Mouse (Mus musculus): Measurements from ENCODE around the gene Ctnna2. TPM values are rescaled to one million over a fixed set of nuclear protein-coding genes. Genes with fewer than 3 reads are reported as not detected.

The Ctnna2 gene
- total RNA-seq, 1 experiment, result 0.22 TPM

DNA sequence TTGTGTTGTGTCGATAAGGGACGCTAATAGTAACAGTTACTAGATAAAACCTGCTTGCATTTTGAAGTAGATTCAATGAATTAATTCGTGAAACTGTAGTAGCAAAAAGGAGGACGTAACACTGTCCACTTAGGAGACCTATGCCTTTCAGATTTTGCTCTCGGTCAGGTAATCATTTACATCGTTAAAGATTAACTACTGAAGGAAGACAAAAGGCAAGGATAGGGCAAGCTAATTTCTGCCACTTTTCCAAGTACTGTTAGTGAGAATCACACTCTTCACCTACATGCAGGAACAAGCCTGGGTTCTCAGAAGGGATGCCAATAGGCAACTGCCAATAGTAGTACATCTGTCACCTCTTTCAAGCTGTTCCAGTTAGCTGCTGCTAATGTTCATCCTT lies 578.7 kb downstream of the Ctnna2 start:
- H3K9ac ChIP-seq (ENCODE audit: insufficient read depth, low read depth, low read length, poor library complexity, severe bottlenecking), result no peak overlapping the region
- in situ Hi-C loops (cut with MboI; ENCODE audit: low sequenced_read_pairs in 2 of 2, unreplicated experiment in 2 of 2), result no loop called here
- TF ChIP-seq HCFC1 (IDR thresholded peaks at IDR 0.05; ENCODE audit: borderline replicate concordance, insufficient read depth, low read length), result no peak
- TF ChIP-seq MAFK (IDR thresholded peaks at IDR 0.05; ENCODE audit: insufficient read depth, low read depth, low read length), result no peak
- no peak for TF ChIP-seq CHD2 (IDR thresholded peaks at IDR 0.05; ENCODE audit: low read depth, low read length)
- no peak for TF ChIP-seq ZC3H11A (IDR thresholded peaks at IDR 0.05; ENCODE audit: borderline replicate concordance, low read depth, low read length)
- TF ChIP-seq ZNF384 (IDR thresholded peaks at IDR 0.05; ENCODE audit: low read depth, low read length), result no peak
- H3K36me3 ChIP-seq (ENCODE audit: control insufficient read depth, insufficient read depth, low read length, poor library complexity, severe bottlenecking), result no peaks in the 10 kb centered on the region
- no peak for DNase-seq (ENCODE audit: low read depth, low spot score)
- no peaks in the 10 kb centered on the region for H3K4me1 ChIP-seq (ENCODE audit: control insufficient read depth in 2 of 2, insufficient read depth in 2 of 2, low read length in 2 of 2, poor library complexity in 1 of 2)
- H3K4me3 ChIP-seq (ENCODE audit: insufficient read depth in 1 of 2, low read depth in 1 of 2, low read length in 2 of 2, poor library complexity in 1 of 2, severe bottlenecking in 1 of 2), result no peak overlapping the region
- no peak overlapping the region for H3K27ac ChIP-seq (ENCODE audit: insufficient read depth, low read depth, low read length, poor library complexity, severe bottlenecking)
- H3K9me3 ChIP-seq (ENCODE audit: control insufficient read depth, insufficient read depth, low read depth, low read length), result no peaks in the 10 kb centered on the region

- TF ChIP-seq HCFC1 (IDR thresholded peaks at IDR 0.05; ENCODE audit: borderline replicate concordance, insufficient read depth, low read length) (no peak), ZC3H11A (IDR thresholded peaks at IDR 0.05; ENCODE audit: borderline replicate concordance, low read depth, low read length) (no peak), MAFK (IDR thresholded peaks at IDR 0.05; ENCODE audit: insufficient read depth, low read depth, low read length) (no peak), CHD2 (IDR thresholded peaks at IDR 0.05; ENCODE audit: low read depth, low read length) (no peak), ZNF384 (IDR thresholded peaks at IDR 0.05; ENCODE audit: low read depth, low read length) (no peak)
- DNase-seq (ENCODE audit: low read depth, low spot score), result no peak
- no peaks in the 10 kb centered on the region for H3K4me1 ChIP-seq (ENCODE audit: control insufficient read depth in 2 of 2, insufficient read depth in 2 of 2, low read length in 2 of 2, poor library complexity in 1 of 2)
- H3K4me3 ChIP-seq (ENCODE audit: insufficient read depth in 1 of 2, low read depth in 1 of 2, low read length in 2 of 2, poor library complexity in 1 of 2, severe bottlenecking in 1 of 2), result no peak overlapping the region
- H3K27ac ChIP-seq (ENCODE audit: insufficient read depth, low read depth, low read length, poor library complexity, severe bottlenecking), result no peak overlapping the region
- H3K9ac ChIP-seq (ENCODE audit: insufficient read depth, low read depth, low read length, poor library complexity, severe bottlenecking), result no peak overlapping the region
- H3K36me3 ChIP-seq (ENCODE audit: control insufficient read depth, insufficient read depth, low read length, poor library complexity, severe bottlenecking), result no peaks in the 10 kb centered on the region
- in situ Hi-C loops (cut with MboI; ENCODE audit: low sequenced_read_pairs in 2 of 2, unreplicated experiment in 2 of 2), result no loop called here
- no peaks in the 10 kb centered on the region for H3K9me3 ChIP-seq (ENCODE audit: control insufficient read depth, insufficient read depth, low read depth, low read length)
Observed at GRCm38 (mm10) chr6:77391663-77392062, 587.8 kb downstream of the Ctnna2 start.

DNA sequence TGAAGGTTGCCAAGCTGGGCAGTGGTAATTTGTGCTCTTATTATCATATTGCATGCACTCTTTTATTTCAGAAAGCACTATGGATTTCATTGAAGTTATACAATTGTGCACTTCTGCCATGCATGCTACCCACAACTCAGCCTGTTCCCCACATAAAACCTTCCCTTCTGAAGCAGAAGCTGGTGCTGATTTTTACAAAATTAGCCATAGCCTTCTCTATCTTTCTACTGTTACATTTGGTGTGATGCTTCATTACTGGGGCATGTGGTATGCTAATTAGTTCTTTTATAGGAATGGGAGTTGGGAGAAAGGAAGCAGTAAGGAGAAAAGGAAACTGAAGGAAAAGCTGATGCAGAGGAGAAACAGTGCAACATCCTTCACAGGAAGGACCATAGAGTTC lies 598.2 kb downstream of the Ctnna2 start:
- DNase-seq (ENCODE audit: low read depth, low spot score), result no peak
- H3K4me3 ChIP-seq (ENCODE audit: insufficient read depth in 1 of 2, low read depth in 1 of 2, low read length in 2 of 2, poor library complexity in 1 of 2, severe bottlenecking in 1 of 2), result no peak overlapping the region
- no peaks in the 10 kb centered on the region for H3K9me3 ChIP-seq (ENCODE audit: control insufficient read depth, insufficient read depth, low read depth, low read length)
- TF ChIP-seq CHD2 (IDR thresholded peaks at IDR 0.05; ENCODE audit: low read depth, low read length) (no peak), MAFK (IDR thresholded peaks at IDR 0.05; ENCODE audit: insufficient read depth, low read depth, low read length) (no peak), HCFC1 (IDR thresholded peaks at IDR 0.05; ENCODE audit: borderline replicate concordance, insufficient read depth, low read length) (no peak), ZC3H11A (IDR thresholded peaks at IDR 0.05; ENCODE audit: borderline replicate concordance, low read depth, low read length) (no peak), ZNF384 (IDR thresholded peaks at IDR 0.05; ENCODE audit: low read depth, low read length) (no peak)
- H3K9ac ChIP-seq (ENCODE audit: insufficient read depth, low read depth, low read length, poor library complexity, severe bottlenecking), result no peak overlapping the region
- in situ Hi-C loops (cut with MboI; ENCODE audit: low sequenced_read_pairs in 2 of 2, unreplicated experiment in 2 of 2), result no loop called here
- no peak overlapping the region for H3K27ac ChIP-seq (ENCODE audit: insufficient read depth, low read depth, low read length, poor library complexity, severe bottlenecking)
- H3K36me3 ChIP-seq (ENCODE audit: control insufficient read depth, insufficient read depth, low read length, poor library complexity, severe bottlenecking), result no peaks in the 10 kb centered on the region
- no peaks in the 10 kb centered on the region for H3K4me1 ChIP-seq (ENCODE audit: control insufficient read depth in 2 of 2, insufficient read depth in 2 of 2, low read length in 2 of 2, poor library complexity in 1 of 2)

GRCm38 (mm10) chr6:77373132-77373531 lies 606.4 kb downstream of the Ctnna2 start:
- no peak overlapping the region for H3K4me3 ChIP-seq (ENCODE audit: insufficient read depth in 1 of 2, low read depth in 1 of 2, low read length in 2 of 2, poor library complexity in 1 of 2, severe bottlenecking in 1 of 2)
- in situ Hi-C loops (cut with MboI; ENCODE audit: low sequenced_read_pairs in 2 of 2, unreplicated experiment in 2 of 2), result no loop called here
- no peaks in the 10 kb centered on the region for H3K9me3 ChIP-seq (ENCODE audit: control insufficient read depth, insufficient read depth, low read depth, low read length)
- no peak overlapping the region for H3K27ac ChIP-seq (ENCODE audit: insufficient read depth, low read depth, low read length, poor library complexity, severe bottlenecking)
- H3K36me3 ChIP-seq (ENCODE audit: control insufficient read depth, insufficient read depth, low read length, poor library complexity, severe bottlenecking), result no peaks in the 10 kb centered on the region
- no peak for TF ChIP-seq MAFK (IDR thresholded peaks at IDR 0.05; ENCODE audit: insufficient read depth, low read depth, low read length)
- no peak for TF ChIP-seq HCFC1 (IDR thresholded peaks at IDR 0.05; ENCODE audit: borderline replicate concordance, insufficient read depth, low read length)
- no peak for TF ChIP-seq ZNF384 (IDR thresholded peaks at IDR 0.05; ENCODE audit: low read depth, low read length)
- no peak for TF ChIP-seq CHD2 (IDR thresholded peaks at IDR 0.05; ENCODE audit: low read depth, low read length)
- no peak for TF ChIP-seq ZC3H11A (IDR thresholded peaks at IDR 0.05; ENCODE audit: borderline replicate concordance, low read depth, low read length)
- H3K4me1 ChIP-seq (ENCODE audit: control insufficient read depth in 2 of 2, insufficient read depth in 2 of 2, low read length in 2 of 2, poor library complexity in 1 of 2), result no peaks in the 10 kb centered on the region
- no peak for DNase-seq (ENCODE audit: low read depth, low spot score)
- H3K9ac ChIP-seq (ENCODE audit: insufficient read depth, low read depth, low read length, poor library complexity, severe bottlenecking), result no peak overlapping the region

- H3K4me3 ChIP-seq (ENCODE audit: insufficient read depth in 1 of 2, low read depth in 1 of 2, low read length in 2 of 2, poor library complexity in 1 of 2, severe bottlenecking in 1 of 2), result no peak overlapping the region
- TF ChIP-seq MAFK (IDR thresholded peaks at IDR 0.05; ENCODE audit: insufficient read depth, low read depth, low read length) (no peak), ZC3H11A (IDR thresholded peaks at IDR 0.05; ENCODE audit: borderline replicate concordance, low read depth, low read length) (no peak), ZNF384 (IDR thresholded peaks at IDR 0.05; ENCODE audit: low read depth, low read length) (no peak), HCFC1 (IDR thresholded peaks at IDR 0.05; ENCODE audit: borderline replicate concordance, insufficient read depth, low read length) (no peak), CHD2 (IDR thresholded peaks at IDR 0.05; ENCODE audit: low read depth, low read length) (no peak)
- H3K9me3 ChIP-seq (ENCODE audit: control insufficient read depth, insufficient read depth, low read depth, low read length), result no peaks in the 10 kb centered on the region
- H3K36me3 ChIP-seq (ENCODE audit: control insufficient read depth, insufficient read depth, low read length, poor library complexity, severe bottlenecking), result no peaks in the 10 kb centered on the region
- DNase-seq (ENCODE audit: low read depth, low spot score), result no peak
- H3K9ac ChIP-seq (ENCODE audit: insufficient read depth, low read depth, low read length, poor library complexity, severe bottlenecking), result no peak overlapping the region
- H3K27ac ChIP-seq (ENCODE audit: insufficient read depth, low read depth, low read length, poor library complexity, severe bottlenecking), result no peak overlapping the region
- in situ Hi-C loops (cut with MboI; ENCODE audit: low sequenced_read_pairs in 2 of 2, unreplicated experiment in 2 of 2), result no loop called here
- no peaks in the 10 kb centered on the region for H3K4me1 ChIP-seq (ENCODE audit: control insufficient read depth in 2 of 2, insufficient read depth in 2 of 2, low read length in 2 of 2, poor library complexity in 1 of 2)
Observed at GRCm38 (mm10) chr6:77371147-77371546, 608.4 kb downstream of the Ctnna2 start.

Measured in ES-E14 (cell line).